Mouse (Mus musculus) kidney, embryonic 14.5 days (tissue): ENCODE measurements around the gene Armcx1. TPM values are rescaled to one million over a fixed set of nuclear protein-coding genes. Genes with fewer than 3 reads are reported as not detected.
"Not testable (repeated sequence)": the region's sequence is repeated elsewhere in the genome, so short reads cannot be mapped to it uniquely, and the experiment has no call there.

Experiments used
- ATAC-seq: fragments of 200-750 bp; cut with Nextera tagmentation; 2 replicates; pipeline ENCODE4 v1.8.0; 2017; ENCODE audit warnings: moderate number of reproducible peaks, mild to moderate bottlenecking, moderate TSS enrichment, moderate library complexity; ENCODE audit not compliant: low FRiP score, low TSS enrichment
- H3K27ac ChIP-seq: fragments of 300-500 bp; sonication (generic); 2 replicates; pipeline ENCODE4 v1.5.1; 2014; ENCODE audit warnings: low read depth, mild to moderate bottlenecking, low read length, moderate library complexity, mixed read lengths
- H3K27me3 ChIP-seq: fragments of 300-500 bp; sonication (generic); 2 replicates; pipeline ENCODE4 v1.6.1; 2014; ENCODE audit warnings: mild to moderate bottlenecking, low read length; ENCODE audit not compliant: control insufficient read depth, insufficient read depth
- H3K36me3 ChIP-seq: fragments of 300-500 bp; sonication (generic); 2 replicates; pipeline ENCODE4 v1.6.1; 2014; ENCODE audit warnings: low read length, mixed read lengths; ENCODE audit not compliant: control insufficient read depth, insufficient read depth
- H3K4me1 ChIP-seq: fragments of 300-500 bp; sonication (generic); 2 replicates; pipeline ENCODE4 v1.6.1; 2014; ENCODE audit warnings: low read length, mixed read lengths; ENCODE audit not compliant: control insufficient read depth, insufficient read depth
- H3K4me2 ChIP-seq: fragments of 300-500 bp; sonication (generic); replicated peaks from 2 replicates; pipeline ENCODE4 v1.6.1; 2014; ENCODE audit warnings: low read depth, mild to moderate bottlenecking, low read length
- H3K4me3 ChIP-seq: fragments of 300-500 bp; sonication (generic); 2 replicates; pipeline ENCODE4 v1.5.1; 2014; ENCODE audit warnings: mild to moderate bottlenecking, low read length
- H3K9ac ChIP-seq: fragments of 300-500 bp; sonication (generic); 2 replicates; pipeline ENCODE4 v1.6.1; 2014; ENCODE audit warnings: low read depth, mild to moderate bottlenecking, low read length, moderate library complexity
- H3K9me3 ChIP-seq: fragments of 300-500 bp; sonication (generic); 2 replicates; pipeline ENCODE4 v1.6.1; 2016; ENCODE audit warnings: low read length; ENCODE audit not compliant: control insufficient read depth
- WGBS: fragments of 180-500 bp; shearing (Covaris S2); extraction: QIAGEN DNeasy Blood & Tissue Kit; methylation state at CpG from one replicate; pipeline ENCODE4 v1.1.7; 2014; 5-methylcytosine and 5-hydroxymethylcytosine counted together
- polyA plus RNA-seq: library from polyadenylated mRNA; unstranded; fragments of >200 nt; fragmentation: Nextera tagmentation; extraction: Ambion mirVana; gene quantifications from 2 replicates; pipeline ENCODE4 v1.2.1, GENCODE M21; 2014

The Armcx1 gene
- polyA plus RNA-seq, 1 experiment from 2014 or later = 39.7 TPM

- 66% methylated on average over 3 of the region's 3 CpGs for WGBS
- Histone ChIP-seq H3K9ac (no peak overlapping the region), H3K4me1 (no peaks in the 10 kb centered on the region), H3K4me2 (no peak overlapping the region; the same call in 1 of the 2 replicates), H3K27me3 (no peaks in the 10 kb centered on the region; the same call in 1 of the 2 replicates), H3K27ac (no peak overlapping the region), H3K36me3 (peaks cover 8% of the 10 kb centered on the region; the same call in 1 of the 2 replicates), H3K9me3 (no peaks in the 10 kb centered on the region), H3K4me3 (no peak overlapping the region)
- no peak for ATAC-seq
Measured at GRCm38 (mm10) chrX:134716863-134717262, 900 bp upstream of the Armcx1 start.

- no peaks in the 10 kb centered on the region; the same call in 1 of the 2 replicates for H3K27me3 ChIP-seq
- WGBS = 35% methylated on average over 14 of the region's 14 CpGs
- peak overlapping the region; percentile 51 for H3K4me3 ChIP-seq
- no peaks in the 10 kb centered on the region for H3K9me3 ChIP-seq
- peak overlapping the region; percentile 63; the same call in 1 of the 2 replicates for H3K9ac ChIP-seq
- H3K4me1 ChIP-seq = no peaks in the 10 kb centered on the region
- ATAC-seq = peak; percentile 90
- H3K36me3 ChIP-seq = peaks cover 8% of the 10 kb centered on the region; the same call in 1 of the 2 replicates
- peak overlapping the region; percentile 44 for H3K4me2 ChIP-seq
- H3K27ac ChIP-seq = peak overlapping the region; percentile 87
Measured at GRCm38 (mm10) chrX:134718524-134718923, 761 bp downstream of the Armcx1 start.

GRCm38 (mm10) chrX:134723762-134724161, 6.0 kb downstream of the Armcx1 start:
- H3K9me3 ChIP-seq, H3K4me1 ChIP-seq, H3K4me3 ChIP-seq, H3K4me2 ChIP-seq, H3K36me3 ChIP-seq, H3K27ac ChIP-seq, H3K9ac ChIP-seq, H3K27me3 ChIP-seq: not testable (repeated sequence)
- ATAC-seq = peak; percentile 93
- 38% methylated on average over 2 of the region's 2 CpGs for WGBS

GRCm38 (mm10) chrX:134729778-134730177, 12.0 kb downstream of the Armcx1 start:
- 49% methylated on average over 4 of the region's 4 CpGs for WGBS
- Histone ChIP-seq H3K4me2 (no peak overlapping the region), H3K27ac (no peak overlapping the region), H3K9ac (no peak overlapping the region), H3K4me1 (no peaks in the 10 kb centered on the region), H3K4me3 (no peak overlapping the region), H3K9me3 (no peaks in the 10 kb centered on the region), H3K36me3 (no peaks in the 10 kb centered on the region), H3K27me3 (no peaks in the 10 kb centered on the region)
- no peak for ATAC-seq

- H3K9me3 ChIP-seq = no peaks in the 10 kb centered on the region
- H3K4me2 ChIP-seq = no peak overlapping the region
- no peak overlapping the region for H3K27ac ChIP-seq
- WGBS = 89% methylated on average over 1 of the region's 1 CpGs
- no peaks in the 10 kb centered on the region for H3K36me3 ChIP-seq
- no peaks in the 10 kb centered on the region; the same call in 1 of the 2 replicates for H3K27me3 ChIP-seq
- no peak overlapping the region for H3K9ac ChIP-seq
- no peak overlapping the region for H3K4me3 ChIP-seq
- no peak for ATAC-seq
- H3K4me1 ChIP-seq = no peaks in the 10 kb centered on the region
Measured at GRCm38 (mm10) chrX:134737796-134738195, 20.0 kb downstream of the Armcx1 start.

- WGBS = 73% methylated on average over 4 of the region's 4 CpGs
- H3K4me1 ChIP-seq = no peaks in the 10 kb centered on the region
- no peak overlapping the region for H3K4me2 ChIP-seq
- no peak for ATAC-seq
- no peak overlapping the region for H3K9ac ChIP-seq
- no peaks in the 10 kb centered on the region for H3K9me3 ChIP-seq
- H3K4me3 ChIP-seq = no peak overlapping the region
- H3K27ac ChIP-seq = no peak overlapping the region
- no peaks in the 10 kb centered on the region for H3K36me3 ChIP-seq
- no peaks in the 10 kb centered on the region; the same call in 1 of the 2 replicates for H3K27me3 ChIP-seq
Measured at GRCm38 (mm10) chrX:134739160-134739559, 21.4 kb downstream of the Armcx1 start.

GRCm38 (mm10) chrX:134741862-134742261, 24.1 kb downstream of the Armcx1 start:
- 61% methylated on average over 5 of the region's 5 CpGs for WGBS
- Histone ChIP-seq H3K9me3 (no peaks in the 10 kb centered on the region), H3K27me3 (no peaks in the 10 kb centered on the region; the same call in 1 of the 2 replicates), H3K36me3 (no peaks in the 10 kb centered on the region), H3K4me2 (no peak overlapping the region), H3K27ac (no peak overlapping the region), H3K4me3 (no peak overlapping the region), H3K9ac (no peak overlapping the region), H3K4me1 (no peaks in the 10 kb centered on the region)
- no peak for ATAC-seq

- ATAC-seq = peak; percentile 58; the same call in 1 of the 2 replicates
- Histone ChIP-seq H3K4me3 (no peak overlapping the region), H3K27me3 (peaks cover 3% of the 10 kb centered on the region; the same call in 1 of the 2 replicates), H3K4me2 (no peak overlapping the region), H3K9me3 (no peaks in the 10 kb centered on the region), H3K27ac (no peak overlapping the region), H3K4me1 (no peaks in the 10 kb centered on the region), H3K9ac (no peak overlapping the region), H3K36me3 (no peaks in the 10 kb centered on the region)
- 30% methylated on average over 5 of the region's 5 CpGs for WGBS
Measured at GRCm38 (mm10) chrX:134746459-134746858, 28.7 kb downstream of the Armcx1 start.

- peak within 1 kb of the TSS; percentile 53 for H3K4me3 ChIP-seq
- no peaks in the 10 kb centered on the region for H3K36me3 ChIP-seq
- peak within 1 kb of the TSS; percentile 50 for H3K4me2 ChIP-seq
- no peaks in the 10 kb centered on the region for H3K9me3 ChIP-seq
- no peaks in the 10 kb centered on the region for H3K4me1 ChIP-seq
- WGBS = 27% methylated on average over 36 of the region's 36 CpGs
- peak within 1 kb of the TSS; percentile 58 for H3K9ac ChIP-seq
- H3K27me3 ChIP-seq = peaks cover 6% of the 10 kb centered on the region; the same call in 1 of the 2 replicates
- H3K27ac ChIP-seq = peak within 1 kb of the TSS; percentile 67; the same call in 1 of the 2 replicates
- ATAC-seq = peak; percentile 89
Measured at GRCm38 (mm10) chrX:134750764-134751592, 33.2 kb downstream of the Armcx1 start, which contains the start of gene Armcx6. Gene Armcx6, minus strand, starts transcription at chrX:134751417.
